Mouse (Mus musculus) gastrocnemius, postnatal 4 days (tissue): ENCODE measurements at regions not wholly inside any gene's neighbourhood (a gene's known extent, or its start where the extent isn't known, plus 50 kb on each side); places are given as distances from the start of the nearest gene placed in this dataset.

ENCODE experiments used
- DNase-seq, 2 experiments: peaks; one replicate each; pipeline ENCODE4 v3.0.0; 2021 to 2022; ENCODE audit warnings: low spot score in 2 of 2, mixed read lengths in 2 of 2

DNA sequence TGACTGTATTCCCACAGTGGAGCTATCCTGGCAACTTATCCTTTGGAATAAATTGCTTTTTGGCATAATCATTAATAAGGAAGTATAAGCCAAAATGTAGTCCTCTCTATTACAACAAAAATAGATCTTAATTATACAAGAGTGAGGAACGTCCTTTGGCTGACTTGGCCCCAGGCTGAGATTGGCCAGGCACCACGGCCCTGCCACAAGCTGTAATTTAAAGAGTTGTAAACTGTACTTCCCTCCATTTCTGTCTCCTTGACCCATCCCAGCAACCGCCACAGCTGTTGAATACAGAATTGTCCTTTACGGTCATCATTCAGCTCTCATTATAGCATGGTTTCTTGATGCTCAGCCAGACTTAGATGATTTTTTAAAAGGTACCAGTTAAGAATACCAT lies 119.6 kb upstream of the Smad1 start:
- DNase-seq = peak in 1 of 2 experiments; percentile 16

DNA sequence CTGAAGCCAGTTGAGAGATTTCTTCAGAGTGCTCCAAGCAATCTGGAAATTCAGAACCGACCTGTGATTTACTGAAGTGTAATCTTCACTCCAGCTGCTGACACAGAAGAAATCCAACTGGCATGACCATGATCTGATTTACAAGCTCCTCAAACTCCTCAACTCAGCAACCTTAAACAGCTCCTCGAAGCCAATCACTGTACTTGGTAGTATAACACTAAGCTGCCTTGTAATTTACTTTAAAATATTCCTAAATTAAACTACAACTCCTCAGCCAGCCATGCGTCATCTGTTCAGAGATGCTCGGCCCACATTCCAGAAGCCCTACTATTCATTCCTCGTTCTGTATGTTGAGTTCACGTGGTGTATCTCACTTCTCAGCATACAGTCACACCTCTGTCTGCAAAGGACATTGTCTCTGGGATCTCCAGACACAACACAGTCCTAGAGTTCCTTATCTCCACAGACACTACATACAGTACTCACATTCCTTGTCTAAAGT lies 116.0 kb upstream of the Smad1 start:
- no peak for DNase-seq

- no peak for DNase-seq
Observed at GRCm38 (mm10) chr8:79514655-79515278, 115.4 kb upstream of the Smad1 start.

DNA sequence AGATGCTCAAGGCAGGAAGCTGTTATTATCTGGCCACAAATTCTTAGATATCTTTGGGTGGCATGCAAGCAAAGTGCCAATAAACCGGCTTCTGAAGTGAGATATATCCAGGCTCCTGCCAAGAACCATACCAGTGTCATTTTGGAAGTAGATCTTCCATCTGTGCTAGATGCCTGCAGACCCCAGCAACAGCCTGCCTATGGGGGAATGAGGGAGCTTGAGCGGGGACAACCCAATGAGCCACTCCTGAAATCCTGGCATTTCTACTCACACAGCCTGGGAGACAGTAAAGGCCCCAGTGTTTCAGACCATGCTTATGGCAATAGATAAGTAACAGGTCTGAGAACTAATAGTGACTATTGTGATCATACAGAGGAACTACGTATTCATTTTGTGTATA lies 109.3 kb upstream of the Smad1 start:
- no peak for DNase-seq

DNA sequence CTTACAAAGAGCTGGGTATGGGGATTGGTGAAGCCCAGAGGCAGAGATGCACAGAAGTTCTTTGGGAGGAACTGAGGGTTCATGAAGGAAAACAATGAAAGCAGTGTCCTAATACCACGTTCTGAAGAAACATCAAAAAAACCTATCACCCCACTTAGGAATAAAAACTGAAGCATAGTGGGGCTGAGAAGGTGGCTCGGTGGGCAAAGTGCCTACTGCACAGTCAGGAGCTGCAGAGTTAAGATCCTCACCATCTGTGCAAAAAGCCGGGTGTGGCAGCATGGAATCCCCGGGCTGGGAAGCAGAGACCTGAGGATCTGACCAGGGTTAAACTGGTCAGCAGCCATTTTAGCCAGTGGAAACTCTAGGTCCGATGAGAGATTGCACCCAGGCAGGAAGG lies 106.1 kb upstream of the Smad1 start:
- no peak for DNase-seq

DNA sequence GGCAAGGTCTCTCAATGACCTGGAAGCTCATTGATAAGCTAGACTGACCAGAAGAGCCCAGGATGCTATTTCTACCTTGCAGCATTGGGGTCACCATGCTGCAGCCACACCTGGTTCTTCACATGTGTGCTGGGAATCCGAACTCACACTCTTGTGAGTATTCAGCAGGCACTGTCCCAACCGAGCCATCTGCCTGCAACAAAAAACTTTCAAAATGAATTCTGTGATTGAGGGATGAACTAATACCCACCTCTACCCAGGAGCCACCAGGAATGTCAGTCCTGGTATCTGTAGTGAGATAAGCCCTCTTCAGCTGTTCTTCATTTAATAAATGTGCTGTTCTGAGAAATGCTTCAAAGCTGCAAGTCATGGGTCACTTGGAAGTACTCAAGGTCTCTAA lies 104.6 kb upstream of the Smad1 start:
- no peak for DNase-seq

DNA sequence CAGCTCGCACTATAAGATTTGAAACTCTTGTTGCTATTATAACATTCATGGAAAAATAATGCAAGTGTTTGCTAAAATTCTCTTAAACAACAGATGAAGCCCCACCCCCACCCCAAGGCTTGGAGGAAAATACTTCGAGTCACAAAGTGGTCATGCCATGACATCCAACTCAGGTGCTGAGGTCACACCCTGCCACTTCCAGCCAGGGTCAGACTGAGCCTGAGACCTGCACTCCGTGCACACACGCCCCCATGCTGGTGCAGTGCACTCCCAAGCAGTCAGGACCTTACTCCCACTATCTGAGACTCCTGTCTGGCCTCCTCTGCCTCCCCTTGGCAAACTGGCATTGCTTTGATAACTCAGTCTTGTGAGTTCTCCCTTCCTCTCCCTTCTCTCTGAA lies 102.7 kb upstream of the Smad1 start:
- DNase-seq = no peak

GRCm38 (mm10) chr8:79501238-79501637 lies 101.9 kb upstream of the Smad1 start:
- no peak for DNase-seq

DNA sequence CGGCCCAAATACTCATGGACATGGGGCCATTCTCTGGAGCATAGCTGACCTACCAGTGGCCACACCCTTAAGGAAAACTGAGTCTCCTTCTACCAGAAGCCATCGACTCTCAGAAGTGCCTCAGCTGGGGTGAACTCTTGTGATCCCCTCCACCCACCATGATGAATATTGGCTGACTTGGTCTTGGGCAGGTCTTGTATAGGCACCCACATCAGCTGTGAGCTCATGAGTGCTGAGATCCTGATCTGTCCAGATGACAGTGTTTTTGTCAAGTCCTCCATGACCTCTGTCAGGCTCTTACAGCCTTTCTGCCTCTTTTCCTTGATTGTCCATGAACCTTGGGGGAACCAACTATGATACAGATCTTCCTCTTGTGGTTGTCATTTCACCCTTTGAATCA lies 99.9 kb upstream of the Smad1 start:
- DNase-seq = no peak

- DNase-seq = no peak
Observed at GRCm38 (mm10) chr8:79498611-79499010, 99.3 kb upstream of the Smad1 start.

GRCm38 (mm10) chr8:79491156-79491698 lies 91.9 kb upstream of the Smad1 start:
- DNase-seq = no peak

- DNase-seq = no peak
Observed at GRCm38 (mm10) chr8:79490739-79491138, 91.4 kb upstream of the Smad1 start.

DNA sequence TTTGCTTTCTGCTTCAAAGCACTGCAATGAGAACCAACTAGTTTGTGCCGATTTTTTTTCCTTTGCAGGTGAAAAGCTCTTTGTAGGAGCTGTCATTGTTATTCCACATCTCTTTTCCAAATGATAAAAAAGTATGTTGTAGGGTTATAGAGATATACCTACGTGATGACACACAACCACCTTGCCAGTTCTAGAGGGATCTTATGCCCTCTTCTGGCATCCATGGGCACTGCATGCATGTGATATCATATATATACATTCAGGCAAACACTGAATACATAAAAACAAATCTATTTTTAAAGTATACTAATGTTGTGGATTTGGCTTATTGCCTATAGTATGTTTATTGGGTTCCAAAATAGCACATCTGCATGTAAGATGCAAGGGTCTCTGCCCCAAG lies 89.5 kb upstream of the Smad1 start:
- no peak for DNase-seq

DNA sequence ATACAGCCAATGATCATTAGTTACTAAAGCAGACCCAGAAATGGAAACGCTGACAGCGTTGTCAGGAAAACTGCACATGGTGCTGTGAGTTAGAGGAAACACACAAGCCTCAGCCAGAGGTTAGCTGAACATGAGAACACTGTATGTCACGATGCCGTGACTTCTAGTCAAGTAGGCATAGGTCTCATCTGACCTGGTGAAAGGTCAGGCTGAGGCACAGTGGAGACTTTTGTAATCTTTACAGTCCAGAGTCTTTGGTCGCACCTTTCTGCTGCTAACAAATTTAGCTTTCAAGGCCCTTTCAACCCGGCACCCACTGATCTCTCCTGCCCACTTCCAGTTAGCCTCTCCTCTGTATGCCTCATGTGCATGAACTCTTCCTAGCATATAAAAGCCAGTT lies 88.3 kb upstream of the Smad1 start:
- no peak for DNase-seq

GRCm38 (mm10) chr8:79479326-79479725 lies 80.0 kb upstream of the Smad1 start:
- no peak for DNase-seq

DNA sequence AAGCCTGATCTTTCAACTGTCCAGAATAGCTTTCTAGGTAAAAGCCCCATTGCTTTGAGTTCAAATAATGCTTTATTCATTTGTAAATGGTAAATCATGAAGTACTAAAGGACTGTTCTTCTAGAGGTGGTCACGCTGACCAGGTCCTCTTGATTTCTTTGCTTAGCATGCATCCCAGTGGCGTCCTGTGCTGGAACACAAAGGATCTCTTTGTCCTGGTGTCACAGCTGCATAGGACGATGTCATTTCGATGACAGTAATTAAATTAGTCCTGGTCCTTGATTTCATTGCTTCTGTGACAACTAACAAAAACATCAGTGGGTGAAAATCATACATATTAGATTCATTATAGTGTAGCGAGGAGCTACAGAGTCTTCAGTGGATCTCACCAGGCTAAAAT lies 76.7 kb upstream of the Smad1 start:
- no peak for DNase-seq

DNA sequence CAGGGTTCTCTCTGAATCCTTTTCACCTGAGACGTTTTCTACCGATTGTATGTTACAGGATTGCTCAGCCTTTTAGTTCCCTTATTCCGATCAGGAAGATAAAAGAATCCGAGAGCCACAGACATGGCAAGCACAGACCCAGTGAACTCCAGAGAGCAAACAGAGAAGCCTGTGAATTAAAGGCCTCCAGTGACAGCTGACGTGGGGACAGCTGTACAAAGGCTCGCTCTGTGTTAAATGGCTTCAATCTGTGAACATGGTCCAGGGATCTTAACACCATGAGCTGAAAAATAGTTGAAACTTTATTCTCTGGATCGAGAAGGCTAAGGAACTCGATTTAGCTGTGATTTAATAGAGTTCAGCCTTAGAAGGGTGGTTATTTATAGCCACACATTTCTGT lies 75.4 kb upstream of the Smad1 start:
- DNase-seq = no peak

DNA sequence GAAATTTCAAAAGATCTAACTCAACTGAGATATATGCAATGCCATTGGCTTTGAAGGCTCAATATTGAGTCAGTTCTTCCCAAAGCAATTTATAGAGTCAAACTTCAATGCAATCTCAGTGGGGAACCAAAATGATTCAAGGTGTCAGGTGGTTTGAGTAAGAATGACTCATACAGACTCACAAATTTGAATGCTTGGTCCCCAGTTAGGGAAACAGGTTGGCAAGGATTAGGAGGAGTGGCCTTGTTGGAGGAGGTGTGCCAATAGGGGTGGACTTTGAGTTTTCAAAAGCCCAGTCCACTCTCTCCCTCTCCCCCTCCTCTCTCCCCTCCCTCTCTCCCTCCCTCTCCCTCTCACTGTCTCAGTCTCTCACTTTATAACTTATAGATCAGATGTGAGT lies 52.8 kb upstream of the Smad1 start:
- no peak for DNase-seq

- no peak for DNase-seq
Observed at GRCm38 (mm10) chr8:79449453-79449852, 50.1 kb upstream of the Smad1 start.
